Mouse (Mus musculus) adrenal gland, postnatal 14 days (tissue): Measurements from ENCODE around the gene Acot5. TPM values are rescaled to one million over a fixed set of nuclear protein-coding genes. Genes with fewer than 3 reads are reported as not detected.
"Not testable (repeated sequence)": the region's sequence is repeated elsewhere in the genome, so short reads cannot be mapped to it uniquely, and the experiment has no call there.

Experiments used
- DNase-seq: peaks from one replicate; pipeline ENCODE4 v3.0.0; 2021; ENCODE audit warnings: mixed read lengths
- long read RNA-seq, 2 experiments: library from polyadenylated mRNA; stranded (forward); transcript quantifications; one replicate each; pipeline ENCODE4 v2.0.0; 2021
- total RNA-seq: library from RNA; stranded (reverse); gene quantifications from 2 replicates; pipeline ENCODE4 v1.2.3, GENCODE M21; 2021

Gene Acot5
- total RNA-seq: 0.56 and 0.83 TPM in 2 replicates
- long read RNA-seq, experiment 1, partial matches to known transcripts: 0 of 1 reads
- long read RNA-seq, experiment 1, other reads (novel, unspliced or antisense): 0 of 1 reads
- long read RNA-seq, experiment 2: 0 reads

- DNase-seq: peak; percentile 12
Measured at GRCm38 (mm10) chr12:84068986-84069385, at the start of gene Acot5. TSS of gene Acot5 (plus strand) at chr12:84069325.

GRCm38 (mm10) chr12:84020528-84020927 lies 48.6 kb upstream of the Acot5 start:
- DNase-seq: peak; percentile 84

DNA sequence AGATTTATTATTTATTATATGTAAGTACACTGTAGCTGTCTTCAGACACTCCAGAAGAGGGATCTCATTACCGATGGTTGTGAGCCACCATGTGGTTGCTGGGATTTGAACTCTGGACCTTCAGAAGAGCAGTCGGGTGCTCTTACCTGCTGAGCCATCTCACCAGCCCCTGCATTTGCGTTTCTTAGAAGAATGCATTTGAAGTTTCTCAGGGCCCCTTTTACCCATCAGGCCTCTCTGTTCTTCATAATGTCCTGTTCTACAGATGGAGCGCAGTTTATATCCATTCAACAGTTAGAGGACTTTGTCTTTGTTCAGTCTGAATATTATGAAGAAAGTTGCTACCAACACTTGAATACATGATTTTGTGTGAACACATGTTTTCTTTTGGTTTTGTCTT lies 46.9 kb upstream of the Acot5 start:
- not testable (repeated sequence) for DNase-seq

- DNase-seq: no peak
Measured at GRCm38 (mm10) chr12:84023052-84023745, 45.9 kb upstream of the Acot5 start.

GRCm38 (mm10) chr12:84025888-84026287 lies 43.2 kb upstream of the Acot5 start:
- DNase-seq: no peak

GRCm38 (mm10) chr12:84028328-84028727 lies 40.8 kb upstream of the Acot5 start:
- DNase-seq: not testable (repeated sequence)

GRCm38 (mm10) chr12:84029043-84029442 lies 40.1 kb upstream of the Acot5 start:
- DNase-seq: not testable (repeated sequence)

GRCm38 (mm10) chr12:84030659-84031332 lies 38.3 kb upstream of the Acot5 start:
- DNase-seq: peak; percentile 87

- no peak for DNase-seq
Measured at GRCm38 (mm10) chr12:84032854-84033253, 36.3 kb upstream of the Acot5 start.

GRCm38 (mm10) chr12:84033302-84033701 lies 35.8 kb upstream of the Acot5 start:
- DNase-seq: not testable (repeated sequence)

DNA sequence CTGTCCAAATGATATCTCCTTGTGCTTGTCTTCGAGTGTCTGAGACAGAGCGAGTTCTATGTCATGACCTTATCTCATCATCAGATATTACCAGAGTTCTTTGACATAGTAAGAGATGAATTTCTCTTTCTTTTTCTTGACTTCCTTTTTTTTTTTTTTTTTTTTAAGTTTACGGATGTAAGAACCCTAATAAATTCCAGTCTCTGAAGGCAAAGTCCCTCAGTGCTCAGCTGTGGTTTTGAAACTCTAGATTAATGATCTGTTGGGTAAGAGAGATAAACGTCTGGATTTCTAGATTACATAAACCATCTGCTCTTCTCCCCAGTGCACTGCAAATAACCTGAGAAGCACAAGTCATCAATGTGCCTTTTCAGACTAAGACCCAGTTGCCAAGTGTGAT lies 35.0 kb upstream of the Acot5 start:
- DNase-seq: no peak

GRCm38 (mm10) chr12:84038241-84038640 lies 30.9 kb upstream of the Acot5 start, which contains the start of gene Acot4:
TSS of gene Acot4 (plus strand) at chr12:84038379.
- peak; percentile 69 for DNase-seq

GRCm38 (mm10) chr12:84038691-84039111 lies 30.4 kb upstream of the Acot5 start, which contains the start of gene Gm49366:
TSS of gene Gm49366 (plus strand) at chr12:84038935.
- DNase-seq: peak; percentile 64

DNA sequence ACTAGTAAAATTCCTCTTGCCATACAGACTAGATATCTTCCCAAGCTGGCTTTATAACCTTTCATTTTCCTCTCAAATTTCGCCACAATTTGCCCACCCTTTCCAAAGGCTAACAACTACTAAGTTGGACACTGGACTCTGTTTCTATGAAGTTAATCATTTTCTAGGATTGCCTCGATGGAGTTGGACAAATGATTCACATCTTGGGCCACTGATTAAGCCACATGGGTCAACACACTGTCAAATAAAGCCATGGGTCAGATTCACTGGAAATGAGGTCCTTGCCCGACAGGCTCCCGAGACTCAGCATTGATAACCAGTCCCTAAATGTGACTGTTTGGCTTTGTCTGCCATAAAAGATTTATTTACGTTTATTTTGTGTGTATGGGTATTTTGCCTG lies 26.9 kb upstream of the Acot5 start:
- DNase-seq: no peak

- no peak for DNase-seq
Measured at GRCm38 (mm10) chr12:84044045-84044444, 25.1 kb upstream of the Acot5 start.

DNA sequence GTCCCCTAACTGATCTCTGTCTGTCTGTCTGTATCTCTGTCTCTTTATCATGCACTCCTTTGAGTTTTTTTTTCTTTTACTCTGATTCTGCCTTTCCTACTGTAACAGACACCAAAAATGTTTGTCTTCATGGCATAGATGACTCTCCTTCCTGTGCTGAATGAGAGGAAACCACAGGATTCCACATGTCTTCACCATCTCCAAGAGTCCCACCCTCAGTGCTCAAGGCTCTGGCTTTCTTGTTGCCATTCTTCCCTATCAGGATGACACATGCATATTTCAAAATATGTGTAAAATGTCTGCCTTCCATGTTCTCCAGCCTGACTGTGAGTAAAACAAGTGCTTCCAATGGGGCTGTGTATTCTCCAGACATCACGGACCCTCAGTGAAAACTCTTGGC lies 22.2 kb upstream of the Acot5 start:
- DNase-seq: no peak

GRCm38 (mm10) chr12:84050744-84051143 lies 18.4 kb upstream of the Acot5 start:
- not testable (repeated sequence) for DNase-seq

GRCm38 (mm10) chr12:84051937-84052474 lies 17.1 kb upstream of the Acot5 start, which contains the start of gene Acot3:
TSS of gene Acot3 (plus strand) at chr12:84052144.
- DNase-seq: no peak

DNA sequence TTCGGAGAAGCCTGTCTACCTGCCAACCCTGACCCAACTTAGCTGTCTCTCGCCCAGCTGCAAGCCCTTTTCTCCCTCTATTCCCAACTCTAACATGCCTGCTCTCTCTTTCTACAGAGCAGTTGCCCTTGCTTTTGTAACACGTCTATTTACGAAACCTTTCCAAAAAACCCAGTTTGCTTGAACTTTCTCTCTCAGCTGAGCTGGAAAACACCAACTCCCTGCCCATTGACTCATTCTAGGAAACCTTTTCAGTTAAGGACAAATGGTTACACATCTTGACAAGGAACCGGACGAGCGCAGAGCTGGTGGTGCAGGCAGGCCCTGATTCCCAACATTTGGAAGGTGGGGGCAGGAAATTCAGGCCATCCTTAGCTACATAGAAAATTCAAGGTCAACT lies 16.5 kb upstream of the Acot5 start:
- DNase-seq: peak; percentile 17

GRCm38 (mm10) chr12:84053173-84053572 lies 16.0 kb upstream of the Acot5 start:
- peak; percentile 28 for DNase-seq

- peak; percentile 43 for DNase-seq
Measured at GRCm38 (mm10) chr12:84053679-84054391, 15.3 kb upstream of the Acot5 start.

DNA sequence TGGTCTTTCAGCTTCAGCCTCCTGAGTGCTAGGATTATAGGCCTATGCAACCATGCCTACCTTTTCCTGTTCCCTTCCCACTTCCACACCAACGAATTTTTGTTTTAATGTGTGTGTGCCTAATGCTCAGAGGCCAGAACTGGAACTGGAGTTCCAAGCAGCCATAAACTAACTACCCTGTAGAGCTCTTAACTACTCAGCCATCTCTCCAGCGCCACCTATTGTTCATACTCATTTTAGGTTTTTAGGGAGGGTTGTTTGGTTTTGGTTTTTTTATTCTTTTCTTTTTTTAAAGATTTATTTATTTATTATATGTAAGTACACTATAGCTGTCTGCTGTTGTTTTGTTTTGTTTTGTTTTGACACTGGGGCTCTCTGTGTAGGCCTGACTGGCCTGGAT lies 8.2 kb upstream of the Acot5 start:
- DNase-seq: peak; percentile 25
